Mouse (Mus musculus): Measurements from ENCODE around the gene Ptcd1.
"Not testable (repeated sequence)": the region's sequence is repeated elsewhere in the genome, so short reads cannot be mapped to it uniquely, and the experiment has no call there.

Ptcd1 gene

DNA sequence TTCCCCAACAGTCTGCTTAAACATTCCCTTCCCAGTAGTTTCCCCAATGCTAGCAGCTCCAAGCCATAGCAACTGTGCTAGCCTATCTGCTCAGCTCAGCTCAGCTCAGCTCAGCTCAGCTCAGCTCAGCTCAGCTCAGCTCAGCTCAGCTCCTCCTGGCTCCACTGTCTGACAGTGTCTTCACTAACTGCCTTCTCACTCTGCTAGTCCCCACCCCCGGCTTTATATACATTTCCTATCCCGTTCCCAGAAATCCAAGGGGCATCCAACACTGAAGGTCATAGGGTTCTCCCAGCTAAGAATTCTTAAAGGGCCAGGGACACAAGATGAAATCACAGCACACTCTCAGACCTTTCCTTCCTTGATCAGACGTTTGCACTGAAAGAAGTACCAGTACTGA is 2.2 kb downstream of the Ptcd1 start:
- no peak for DNase-seq (ENCODE audit: low spot score)

DNA sequence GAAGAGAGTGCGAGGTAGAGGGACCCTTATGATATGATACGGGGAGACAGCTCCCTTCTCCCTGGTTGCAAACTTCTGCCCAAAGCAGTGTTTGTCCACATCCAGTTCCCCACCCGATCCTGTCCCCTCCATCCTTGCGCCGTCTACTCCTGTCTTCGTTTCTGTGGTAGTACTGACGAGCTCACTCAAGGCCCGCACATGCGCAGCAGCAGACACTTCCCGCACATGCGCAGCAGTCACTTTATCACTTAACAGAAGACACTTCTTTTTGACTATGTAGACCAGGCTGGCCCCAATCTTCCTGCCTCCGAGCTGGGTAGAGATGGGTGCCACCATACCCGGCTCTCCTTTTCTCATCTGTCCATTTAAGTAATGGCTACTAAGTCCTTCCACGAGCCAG is 5.5 kb downstream of the Ptcd1 start:
- DNase-seq (ENCODE audit: low spot score): no peak

DNA sequence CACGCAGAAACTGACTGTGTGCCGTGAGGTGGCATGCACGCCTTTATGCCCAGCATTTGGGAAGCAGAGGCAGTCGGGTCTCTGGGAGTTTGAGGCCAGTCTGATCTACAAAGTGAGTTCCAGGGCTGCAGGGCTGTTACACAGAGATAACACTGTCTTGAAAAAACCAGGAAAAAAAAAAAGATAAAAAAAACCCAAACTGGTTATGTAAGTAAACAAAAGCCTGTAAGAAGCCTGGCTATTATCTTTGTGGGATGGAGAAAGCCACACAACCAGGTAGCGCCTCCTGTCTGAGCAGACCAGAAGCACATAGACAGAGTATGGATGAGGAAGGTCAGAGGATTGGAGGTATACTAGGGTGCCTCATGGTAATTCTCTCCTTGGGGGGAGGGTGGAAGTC is 14.2 kb downstream of the Ptcd1 start:
- DNase-seq (ENCODE audit: low spot score): no peak

DNA sequence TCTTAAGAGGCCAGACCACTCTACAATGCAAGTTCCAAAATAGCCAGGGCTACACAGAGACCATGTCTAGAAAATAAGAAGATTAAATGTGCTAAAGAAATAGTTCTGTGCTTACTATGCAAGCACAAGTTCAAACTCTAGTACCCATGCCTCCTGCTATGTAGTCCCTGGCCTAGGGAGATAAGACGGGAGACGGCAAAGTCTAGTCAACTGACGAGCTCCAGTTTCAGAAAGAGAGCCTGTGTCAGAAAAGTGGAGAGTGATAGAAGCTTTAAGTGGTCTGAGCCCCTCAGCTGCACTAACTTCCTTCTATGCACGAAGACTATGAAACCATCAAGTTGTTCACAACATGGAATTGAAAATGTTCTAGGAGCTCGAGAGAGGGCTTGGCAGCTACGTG is 17.6 kb downstream of the Ptcd1 start:
- no peak for DNase-seq (ENCODE audit: low spot score)

DNA sequence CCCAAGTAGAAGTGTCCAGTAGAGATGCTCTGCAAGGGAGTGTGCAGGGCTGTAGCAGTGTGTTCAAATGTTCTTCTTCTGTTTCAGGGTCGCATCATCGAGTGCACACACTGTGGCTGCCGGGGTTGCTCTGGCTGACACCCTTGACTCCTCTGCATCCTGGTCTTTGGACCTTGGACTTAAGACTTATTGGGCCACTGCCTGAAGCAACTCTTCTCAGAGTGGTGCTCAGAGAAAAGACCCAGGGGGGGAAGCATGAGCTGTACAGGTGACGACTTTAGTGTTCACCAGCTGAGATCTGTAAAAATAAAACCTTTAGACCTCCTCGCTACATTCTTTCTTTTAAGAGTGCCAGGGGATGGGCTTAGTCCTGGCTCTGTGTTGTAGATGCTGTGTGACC is 19.2 kb downstream of the Ptcd1 start:
- no peak for DNase-seq (ENCODE audit: low spot score)

DNA sequence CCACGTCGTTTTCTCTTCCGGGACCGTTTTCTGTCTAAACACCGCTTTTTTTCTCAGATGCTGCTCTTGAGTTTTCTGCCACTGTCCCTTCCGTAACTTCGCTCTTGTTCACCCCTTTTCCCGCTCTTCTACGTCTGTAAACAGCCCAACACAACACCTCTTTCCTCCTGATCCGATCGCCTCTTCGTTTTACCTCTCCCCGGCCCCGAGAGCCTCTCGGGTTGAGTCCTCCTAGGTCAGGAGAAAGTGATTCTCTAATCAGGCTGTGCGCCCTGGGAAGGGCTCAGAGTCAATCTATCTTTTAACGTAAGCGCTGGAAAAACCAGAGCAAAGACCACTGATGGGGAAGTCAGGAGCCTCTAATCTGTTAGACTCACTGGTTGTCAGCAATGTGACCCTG is 26.3 kb downstream of the Ptcd1 start:
- no peak for DNase-seq (ENCODE audit: low spot score)

DNA sequence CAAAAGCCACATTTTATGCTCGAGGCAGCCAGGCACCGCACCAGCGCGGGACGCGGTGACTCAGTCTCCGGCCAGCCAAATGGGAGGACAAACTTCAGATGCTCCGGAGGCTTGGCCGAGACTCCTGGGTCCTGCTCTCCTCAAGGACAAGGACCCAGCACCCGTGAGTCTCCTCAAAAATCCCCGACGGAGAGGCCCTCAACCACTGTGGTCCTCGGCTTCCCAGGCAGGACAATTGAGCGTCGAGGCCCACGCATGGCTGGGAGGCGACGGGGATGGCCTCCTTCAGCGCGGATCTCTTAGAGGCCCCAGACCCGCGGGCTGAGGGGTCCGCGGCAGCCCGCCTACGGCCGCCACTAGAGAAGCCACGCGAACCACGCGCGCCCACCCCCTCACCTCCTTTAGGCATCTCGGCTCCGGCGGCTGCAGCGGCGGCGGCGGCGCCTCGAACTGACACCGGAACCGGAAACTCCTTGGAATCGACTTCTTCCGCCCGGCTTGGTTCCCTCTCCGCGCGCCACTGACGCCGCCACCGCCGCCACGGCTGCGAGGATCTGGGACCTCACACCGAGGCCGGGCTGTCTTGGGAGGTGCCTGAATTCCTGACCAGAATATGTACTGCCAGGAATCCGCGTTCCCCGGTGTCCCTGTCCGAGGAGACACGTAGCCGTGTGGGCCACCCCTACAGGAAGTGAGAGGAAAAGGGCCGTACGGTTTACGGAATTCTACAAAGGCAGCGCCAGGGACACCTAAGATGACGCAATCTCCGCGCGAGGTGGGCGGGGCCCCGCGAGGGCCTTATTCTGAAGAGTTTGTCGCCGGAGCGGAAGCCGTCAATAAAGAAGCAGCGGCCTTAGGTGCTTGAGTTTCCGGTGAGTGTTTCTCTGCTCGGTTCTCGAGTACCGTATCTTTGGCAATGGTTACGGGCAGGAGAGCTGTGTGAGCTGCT is 27.1 kb downstream of the Ptcd1 start, which contains the start of the genes Pdap1 and Bud31:
Gene Pdap1, minus strand, starts transcription at position 668 of the 949 bp plus-strand sequence.
Gene Bud31, plus strand, starts transcription at position 792 of the 949 bp plus-strand sequence.
- DNase-seq (ENCODE audit: low spot score): peak; percentile 94

DNA sequence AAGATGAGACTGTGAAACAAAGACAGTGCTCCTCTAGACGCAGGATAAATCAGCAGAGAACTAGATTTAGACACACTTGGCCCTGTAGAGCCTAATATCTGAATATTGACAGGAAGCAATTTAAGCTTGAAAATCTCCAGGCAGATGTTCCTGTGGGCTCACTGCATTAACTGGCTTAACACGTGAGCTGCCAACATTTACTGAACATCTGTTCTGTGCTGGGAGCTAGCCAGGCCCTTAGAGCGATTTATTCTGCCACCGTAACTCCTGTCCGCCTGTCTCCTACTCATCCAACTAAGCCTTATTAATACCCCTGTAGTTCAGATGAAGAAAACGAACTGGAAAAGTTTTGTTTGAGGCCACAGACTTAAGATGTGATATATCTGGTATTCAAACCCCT is 28.1 kb downstream of the Ptcd1 start:
- DNase-seq (ENCODE audit: low spot score): no peak

DNA sequence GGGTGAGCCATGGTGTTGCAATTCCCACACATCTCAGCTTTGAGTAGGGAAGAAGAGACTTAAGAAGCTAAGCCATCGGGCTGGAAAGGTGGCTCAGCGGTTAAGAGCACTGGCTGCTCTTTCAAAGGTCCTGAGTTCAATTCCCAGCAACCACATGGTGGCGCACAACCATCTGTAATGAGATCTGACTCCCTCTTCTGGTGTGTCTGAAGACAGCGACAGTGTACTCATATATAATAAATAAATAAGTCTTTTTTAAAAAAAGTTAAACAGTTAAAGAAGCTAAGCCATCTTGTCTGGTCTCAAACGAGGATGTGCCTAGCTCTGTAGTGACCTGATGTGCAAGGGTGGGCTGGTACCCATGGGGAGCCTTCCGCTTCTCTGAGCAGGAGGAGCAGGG is 33.6 kb downstream of the Ptcd1 start:
- DNase-seq (ENCODE audit: low spot score): not testable (repeated sequence)

DNA sequence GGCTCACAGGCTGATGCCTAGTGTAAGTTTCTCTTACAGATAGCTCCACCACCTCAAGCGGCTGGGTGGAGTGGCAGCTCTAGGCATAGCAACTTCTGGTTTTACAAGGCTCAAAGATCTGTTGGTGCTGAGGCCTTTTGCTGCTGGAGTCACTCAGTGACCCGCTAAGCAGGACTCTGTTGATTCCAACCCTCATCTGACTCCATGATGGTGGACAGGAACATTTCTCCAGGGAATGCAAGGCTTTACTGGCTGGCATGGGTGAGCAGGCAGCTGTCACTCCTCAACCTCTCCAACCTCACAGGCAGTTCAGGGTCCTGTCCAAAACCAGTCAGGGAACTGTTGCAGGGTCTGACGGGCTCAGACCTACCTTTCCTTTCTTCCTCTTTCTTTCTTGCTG is 35.9 kb downstream of the Ptcd1 start:
- DNase-seq (ENCODE audit: low spot score): no peak

DNA sequence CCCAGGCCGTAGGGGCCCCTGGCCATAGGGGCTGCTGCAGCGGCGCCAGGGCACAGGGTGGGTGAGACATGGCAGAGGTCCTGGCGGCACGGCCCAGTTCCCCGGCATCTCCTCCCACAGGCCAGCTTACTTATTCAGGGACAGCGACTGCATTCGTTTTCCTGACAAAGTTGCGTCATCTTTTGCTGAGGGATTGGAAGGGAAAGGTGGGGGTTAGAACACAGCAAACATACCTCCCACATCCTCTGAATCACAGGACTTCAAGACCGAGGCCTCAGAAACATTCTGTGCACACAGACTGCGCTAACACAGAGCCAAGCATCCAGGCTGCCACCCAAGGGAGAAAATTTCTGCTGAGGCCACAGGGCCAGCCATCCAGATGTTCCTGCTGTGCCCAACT is 36.7 kb downstream of the Ptcd1 start:
- no peak for DNase-seq (ENCODE audit: low spot score)

DNA sequence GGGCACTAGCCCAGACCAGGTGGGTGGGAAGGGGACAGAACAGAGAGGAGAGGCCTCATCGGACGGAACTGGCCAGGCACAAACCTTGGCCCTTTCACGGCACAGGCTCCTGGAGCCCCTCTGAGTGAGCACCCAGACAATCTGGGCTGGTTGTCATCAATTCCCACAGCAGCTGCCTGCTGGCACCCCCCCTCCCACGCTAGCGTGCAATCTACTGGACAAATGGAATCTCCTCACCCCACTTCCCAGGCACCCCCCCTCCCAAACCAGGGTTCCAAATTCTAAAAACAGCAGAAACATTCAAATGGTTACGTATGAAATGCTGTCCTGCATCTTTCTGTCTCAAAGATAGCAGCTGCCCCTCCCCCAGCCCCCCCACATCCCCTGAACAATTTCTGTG is 37.1 kb downstream of the Ptcd1 start:
- not testable (repeated sequence) for DNase-seq (ENCODE audit: low spot score)

DNA sequence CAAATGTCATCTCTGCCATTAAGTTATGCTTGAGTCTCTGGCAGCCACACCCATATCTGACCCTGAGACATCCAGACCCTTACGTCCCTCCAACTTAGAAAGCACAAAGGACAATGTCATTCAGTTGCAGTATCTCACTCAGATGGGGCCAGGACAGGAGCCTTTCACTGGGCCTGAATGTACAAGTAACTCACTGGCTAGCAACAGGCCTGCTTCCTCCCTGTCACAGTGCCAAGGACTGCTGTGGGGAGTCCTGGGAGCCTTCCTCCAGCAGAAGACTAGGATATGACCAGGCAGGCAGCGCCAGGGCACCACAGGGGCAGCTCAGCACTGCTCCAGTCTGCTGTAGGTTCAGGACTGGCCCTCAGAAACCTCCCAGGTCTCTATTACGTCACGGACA is 37.8 kb downstream of the Ptcd1 start:
- no peak for DNase-seq (ENCODE audit: low spot score)

DNA sequence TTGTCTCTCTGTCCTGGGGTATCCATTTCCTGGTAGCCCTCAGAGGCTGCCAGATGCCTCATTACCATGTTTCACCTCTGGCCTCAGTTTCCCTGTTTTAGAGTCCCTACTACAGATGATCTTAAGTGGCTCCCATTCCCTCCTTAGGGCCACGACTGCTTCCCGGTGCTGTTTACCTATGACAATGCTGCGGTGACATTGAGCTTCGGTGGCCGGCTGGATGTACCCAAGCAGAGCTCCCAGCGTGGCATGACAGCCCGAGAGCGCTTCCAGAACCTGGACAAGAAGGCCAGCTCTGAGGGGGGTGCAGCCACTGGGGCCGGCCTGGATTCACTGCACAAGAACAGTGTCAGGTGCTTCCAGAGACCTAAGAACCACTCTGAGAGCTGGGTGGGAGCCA is 40.3 kb downstream of the Ptcd1 start:
- DNase-seq (ENCODE audit: low spot score): no peak

DNA sequence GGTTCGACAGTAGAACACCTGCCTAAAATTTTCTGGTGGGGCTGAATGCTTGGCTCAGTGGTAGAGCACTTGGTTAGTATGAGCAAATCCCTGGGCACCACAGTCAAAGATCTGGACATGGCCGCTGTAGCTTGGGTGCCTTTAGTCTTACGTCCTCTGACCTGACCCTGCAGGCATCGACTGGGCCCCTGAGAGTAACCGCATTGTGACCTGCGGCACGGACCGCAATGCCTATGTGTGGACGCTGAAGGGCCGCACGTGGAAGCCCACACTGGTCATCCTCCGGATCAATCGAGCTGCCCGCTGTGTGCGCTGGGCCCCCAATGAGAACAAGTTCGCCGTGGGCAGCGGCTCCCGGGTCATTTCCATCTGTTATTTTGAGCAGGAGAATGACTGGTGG is 43.5 kb downstream of the Ptcd1 start:
- no peak for DNase-seq (ENCODE audit: low spot score)

DNA sequence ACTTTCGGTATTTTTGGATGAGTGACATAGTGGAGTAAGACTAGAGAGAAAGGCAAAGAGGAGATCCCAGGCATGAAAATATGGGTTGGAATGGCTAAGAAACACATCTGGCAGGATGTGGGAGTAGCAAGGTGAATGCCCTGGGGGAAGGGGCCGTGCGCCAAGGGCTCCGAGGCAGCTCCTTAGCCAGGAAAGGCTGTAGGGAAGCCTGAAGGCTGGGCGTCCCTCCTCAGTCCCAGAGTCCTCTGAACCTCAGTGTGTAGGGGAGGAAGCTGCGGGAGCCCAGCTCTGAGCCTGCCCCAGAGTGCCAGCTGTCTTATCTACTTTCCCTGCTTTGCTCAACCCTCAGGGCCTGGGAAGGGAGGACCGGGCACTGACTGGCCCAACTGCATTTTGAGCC is 46.0 kb downstream of the Ptcd1 start:
- DNase-seq (ENCODE audit: low spot score): no peak

DNA sequence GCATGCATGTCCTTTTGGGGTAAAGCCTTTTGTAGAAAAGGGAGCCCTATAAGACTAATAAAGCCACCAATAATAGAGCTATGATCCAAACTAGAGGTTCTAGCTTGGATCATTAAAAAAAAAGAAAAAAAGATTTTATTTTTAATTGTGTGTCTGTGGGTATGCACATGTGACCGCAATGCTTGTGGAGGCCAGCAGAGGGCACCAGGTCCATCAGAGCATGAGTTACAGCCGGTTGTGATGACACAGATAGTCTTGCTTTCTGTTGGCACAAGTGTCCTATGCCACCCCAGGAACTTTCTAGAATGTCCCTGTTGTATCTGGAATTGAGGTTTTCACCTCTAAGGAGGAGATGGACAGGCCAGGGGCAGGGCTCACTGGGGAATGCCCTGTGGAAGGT is 47.5 kb downstream of the Ptcd1 start:
- DNase-seq (ENCODE audit: low spot score): no peak

DNA sequence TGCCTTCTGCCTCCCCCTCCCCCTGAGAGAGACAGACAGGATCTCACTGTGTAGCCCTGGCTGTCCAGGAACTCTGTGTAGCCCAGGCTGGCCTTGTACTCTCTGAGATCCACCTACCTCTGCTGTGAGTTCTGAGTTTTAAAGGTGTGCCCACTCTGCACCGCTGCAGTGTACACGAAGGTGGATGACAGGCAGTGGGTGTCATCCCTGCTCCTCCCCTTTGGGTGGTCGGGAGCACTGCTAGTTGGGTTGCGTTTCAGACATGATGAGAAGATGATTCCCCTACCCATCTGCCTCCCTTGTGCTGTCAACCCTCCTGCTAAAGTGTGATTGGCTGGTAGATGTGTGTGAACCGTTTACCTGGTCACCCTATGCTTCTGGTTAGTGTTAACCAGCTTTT is 48.4 kb downstream of the Ptcd1 start:
- no peak for DNase-seq (ENCODE audit: low spot score)

DNA sequence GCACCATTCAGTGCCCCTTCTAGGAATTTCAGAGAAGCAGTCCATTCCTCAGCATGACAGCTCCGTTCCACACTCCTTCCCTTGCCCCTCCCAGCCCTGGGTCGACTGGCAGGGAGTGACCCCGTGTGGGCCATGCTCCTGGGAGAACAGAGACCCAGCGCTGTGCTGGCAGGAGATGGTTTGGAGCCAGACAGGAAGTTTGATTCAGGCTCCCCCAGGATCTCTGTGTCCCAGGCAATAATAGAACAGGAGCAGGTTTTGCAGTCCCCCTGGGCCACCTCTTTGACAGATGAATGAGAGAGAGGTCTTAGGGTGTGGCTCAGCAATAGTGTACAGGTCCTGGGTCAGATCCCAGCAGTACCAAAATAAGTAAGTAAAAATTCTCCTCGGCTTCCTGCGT is 48.9 kb downstream of the Ptcd1 start:
- DNase-seq (ENCODE audit: low spot score): no peak

DNA sequence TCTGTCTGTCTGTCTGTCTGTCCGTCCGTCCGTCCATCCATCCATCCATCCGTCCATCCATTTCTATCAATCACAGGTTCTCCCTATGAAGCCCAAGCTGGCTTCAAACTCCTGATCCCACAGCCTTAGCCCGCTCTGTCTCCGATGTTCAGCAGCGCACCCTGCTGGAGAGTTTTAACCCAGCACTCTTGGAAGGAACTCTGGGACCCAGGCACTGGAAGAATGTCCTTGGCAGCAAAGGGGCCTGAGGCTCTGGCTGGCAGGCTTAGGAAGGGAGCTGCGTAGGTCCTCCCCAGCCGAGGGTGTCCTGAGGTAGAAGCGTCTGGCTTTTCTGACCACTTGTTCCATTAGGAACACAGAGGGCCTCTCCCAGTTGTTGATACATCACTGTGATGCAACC is 50.0 kb downstream of the Ptcd1 start:
- peak; percentile 70 for DNase-seq (ENCODE audit: low spot score)

DNA sequence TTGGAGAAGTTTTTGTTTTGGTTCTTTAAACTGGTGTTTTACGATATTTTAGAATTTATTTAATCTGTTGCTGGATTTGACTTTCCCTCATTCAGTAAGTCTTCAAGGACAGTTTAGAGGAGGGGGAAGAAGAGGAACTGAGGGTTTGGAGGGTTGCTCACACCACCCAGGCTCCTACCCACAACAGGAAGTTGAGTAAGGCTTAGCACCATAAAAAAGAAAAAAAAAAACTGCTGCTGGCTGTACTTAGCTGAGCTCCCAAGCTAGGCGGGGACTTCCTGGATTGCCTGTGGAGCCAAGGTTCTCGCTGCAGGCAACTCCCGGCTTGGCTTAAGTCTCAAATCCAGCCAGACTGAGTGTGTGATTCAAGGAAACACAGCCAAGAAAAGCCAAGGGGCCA is 50.6 kb downstream of the Ptcd1 start:
- peak; percentile 43 for DNase-seq (ENCODE audit: low spot score)

DNA sequence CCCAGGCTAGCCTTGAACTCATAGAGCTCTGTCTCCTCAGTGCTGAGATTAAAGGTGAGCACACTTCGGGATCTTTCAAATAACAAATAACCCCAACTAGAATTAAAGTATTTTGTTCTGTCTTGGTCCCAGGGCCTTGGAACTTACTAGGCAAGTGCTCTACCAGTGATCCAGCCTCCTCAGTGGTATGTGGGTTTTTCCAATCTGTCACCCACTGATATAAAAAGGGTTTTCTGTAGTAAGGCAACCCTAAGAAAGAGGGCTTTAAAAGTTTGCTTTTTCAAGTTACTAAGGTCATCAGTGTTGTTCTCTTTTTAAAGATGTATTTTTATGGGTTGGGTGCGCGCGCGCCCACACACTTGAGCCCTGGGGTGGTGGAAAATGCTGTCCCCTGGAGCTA is 51.2 kb downstream of the Ptcd1 start:
- no peak for DNase-seq (ENCODE audit: low spot score)

DNA sequence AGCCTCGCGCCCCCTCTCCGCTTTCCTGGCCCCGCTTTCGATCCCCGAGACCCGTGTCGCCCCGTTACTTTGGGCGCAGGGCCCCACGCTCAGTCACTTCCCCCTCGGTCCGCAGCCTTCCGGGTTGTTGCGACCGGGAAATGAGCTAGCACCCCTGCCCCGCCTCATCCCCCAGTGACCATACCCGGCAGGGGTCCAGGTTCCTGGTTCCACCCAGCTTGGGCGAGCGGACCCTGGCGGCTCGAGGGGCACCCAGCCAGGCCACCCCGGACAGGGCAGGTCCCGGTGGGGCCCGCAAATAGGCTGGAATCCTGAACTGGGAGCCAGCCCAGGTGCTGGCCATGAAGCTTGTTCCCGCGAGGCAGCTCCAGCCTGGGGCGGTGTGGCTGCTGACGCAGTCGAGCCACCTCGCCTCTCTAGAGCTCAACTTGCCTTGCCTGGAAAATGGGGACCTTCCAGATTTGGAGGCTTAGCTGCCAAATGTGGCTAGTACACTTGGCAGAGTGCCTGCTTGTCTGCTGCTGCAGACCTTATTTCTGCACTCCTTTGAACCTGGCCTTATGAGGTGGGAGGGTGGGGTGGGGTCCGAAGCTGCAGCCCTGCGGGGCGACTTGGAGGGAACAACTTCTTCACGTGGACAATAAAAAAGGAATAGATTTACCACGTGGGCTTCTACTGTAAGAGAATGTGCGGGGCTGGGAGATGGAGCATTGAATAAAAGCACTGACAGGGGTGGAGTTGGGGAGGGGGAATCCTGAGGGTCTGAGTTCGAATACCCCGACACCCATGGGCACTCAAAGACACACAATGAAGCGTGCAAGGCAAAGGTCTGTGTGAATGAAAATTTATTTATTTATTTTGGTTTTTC is 52.1 kb downstream of the Ptcd1 start:
- peak; percentile 63 for DNase-seq (ENCODE audit: low spot score)

Data from ovary, postnatal 14 days (tissue).